Mouse (Mus musculus) lung, postnatal 0 days (tissue): ENCODE data around the gene Alkal2.

Source experiments
- CTCF ChIP-seq: IDR thresholded peaks from 2 replicates; pipeline ENCODE4 v1.5.1; 2016; ENCODE audit warnings: antibody characterized with exemption, mild to moderate bottlenecking
- EP300 ChIP-seq: IDR thresholded peaks from 2 replicates; pipeline ENCODE4 v1.6.1; 2016; ENCODE audit warnings: antibody characterized with exemption, mild to moderate bottlenecking, control low read depth

GRCm38 (mm10) chr12:30897039-30897438, 12.9 kb downstream of the Alkal2 start:
- TF ChIP-seq EP300 (no peak), CTCF (no peak)
